Comparison of ENCODE assay signal across 15 mouse cellular contexts in the genomic region with DNA sequence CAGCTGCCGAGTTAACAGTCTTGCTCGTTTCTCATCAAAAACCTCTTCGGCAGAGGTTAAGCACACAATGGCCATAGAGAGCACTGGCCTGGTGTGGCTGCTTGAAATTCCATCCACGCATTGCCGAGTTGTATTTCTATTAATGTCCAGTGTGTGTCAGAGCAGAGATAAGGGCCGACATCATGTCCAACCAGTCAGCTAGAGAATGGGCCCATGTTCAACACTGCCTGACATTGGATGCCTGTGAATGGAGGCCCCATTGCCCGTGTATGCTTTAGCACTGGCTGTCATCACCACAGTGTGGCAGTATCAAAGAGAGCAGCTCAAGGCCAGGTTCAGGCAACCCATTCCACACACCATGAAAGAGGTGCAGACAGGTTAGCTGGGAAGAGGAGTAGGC. TPM values are rescaled to one million over a fixed set of nuclear protein-coding genes. Genes with fewer than 3 reads are reported as not detected.
DNase-seq lines count a peak whose midpoint lies in the region; ATAC-seq and TF ChIP-seq lines count a peak whose summit lies in the region.
"Had no signal": no experiment of that assay in that cellular context is flagged by ENCODE, and none has a peak within 500 bp of the region (broad histone marks: within the 10 kb centered on the region; RNA-seq: fewer than 3 reads in every experiment).

No protein-coding gene starts in this region.

- H3K4me3 ChIP-seq in forebrain, postnatal 0 days (ENCODE audit: low read depth, low read length), result no peak overlapping the region
- no peak overlapping the region for H3K4me3 ChIP-seq in forebrain, embryonic 11.5 days (ENCODE audit: low read depth, low read length)
- H3K4me3 ChIP-seq in lung, adult 2 months (replicated peaks; ENCODE audit: extremely low read depth, low read depth, low read length), result no peak overlapping the region
- H3K4me3 ChIP-seq: hindbrain, embryonic 13.5 days; megakaryocyte, embryonic 14.5 days; neural tube, embryonic 12.5 days had no signal

- intact Hi-C loops in heart, postnatal 14 days (cut with DNase I), result no loop called here

- TF ChIP-seq CTCF in forebrain, postnatal 0 days (IDR thresholded peaks at IDR 0.05; ENCODE audit: low read depth), result peak; percentile 46; the same call in 1 of the 2 replicates
- TF ChIP-seq CTCF in lung, adult 2 months (IDR thresholded peaks at IDR 0.05; ENCODE audit: insufficient read depth, low read length), result 0 out of 2 replicates have a peak, but pooled peaks have one; percentile 4

- 0 out of 2 replicates have a peak, but pooled peaks cover under 1% of the 10 kb centered on the region for H3K36me3 ChIP-seq in forebrain, postnatal 0 days (ENCODE audit: insufficient read depth)
- H3K36me3 ChIP-seq in forebrain, embryonic 11.5 days (ENCODE audit: control insufficient read depth, insufficient read depth, low read length), result no peaks in the 10 kb centered on the region
- H3K36me3 ChIP-seq: neural tube, embryonic 12.5 days had no signal

- no peaks in the 10 kb centered on the region for H3K4me1 ChIP-seq in forebrain, postnatal 0 days (ENCODE audit: insufficient read depth)
- H3K4me1 ChIP-seq in forebrain, embryonic 11.5 days (replicated peaks; ENCODE audit: control insufficient read depth, insufficient read depth, low read length), result peaks cover 3% of the 10 kb centered on the region; the same call in 1 of the 2 replicates
- 0 out of 2 replicates have a peak, but pooled peaks cover 3% of the 10 kb centered on the region for H3K4me1 ChIP-seq in lung, adult 2 months (ENCODE audit: control insufficient read depth, insufficient read depth, low read length)
- H3K4me1 ChIP-seq: neural tube, embryonic 12.5 days had no signal

- no peak for ATAC-seq in forebrain, postnatal 0 days
- ATAC-seq in forebrain, embryonic 11.5 days (replicated peaks; ENCODE audit: low FRiP score), result no peak

- WGBS in forebrain, postnatal 0 days, result 40% methylated on average over 7 of the region's 7 CpGs
- 58% methylated on average over 7 of the region's 7 CpGs for WGBS in forebrain, embryonic 11.5 days
- WGBS in lung, adult 2 months, result 46% methylated on average over 7 of the region's 7 CpGs

- H3K4me2 ChIP-seq in forebrain, postnatal 0 days (ENCODE audit: low read depth), result no peak overlapping the region
- H3K4me2 ChIP-seq in forebrain, embryonic 11.5 days (ENCODE audit: low read depth, low read length, severe bottlenecking), result no peak overlapping the region
- H3K4me2 ChIP-seq: hindbrain, embryonic 13.5 days; neural tube, embryonic 12.5 days had no signal

- H3K27ac ChIP-seq in forebrain, postnatal 0 days (ENCODE audit: low read depth, low read length), result no peak overlapping the region
- H3K27ac ChIP-seq in forebrain, embryonic 11.5 days (ENCODE audit: low read depth, low read length), result no peak overlapping the region
- H3K27ac ChIP-seq: hindbrain, embryonic 13.5 days; neural tube, embryonic 12.5 days had no signal

- no peak for TF ChIP-seq POLR2A in lung, adult 2 months (IDR thresholded peaks at IDR 0.05; ENCODE audit: borderline replicate concordance, extremely low read depth, low read depth, low read length)

- H3K27me3 ChIP-seq in forebrain, postnatal 0 days (ENCODE audit: insufficient read depth, low read length), result no peaks in the 10 kb centered on the region
- H3K27me3 ChIP-seq in forebrain, embryonic 11.5 days (ENCODE audit: control insufficient read depth, insufficient read depth, low read length), result no peaks in the 10 kb centered on the region
- H3K27me3 ChIP-seq: neural tube, embryonic 12.5 days had no signal

- H3K9ac ChIP-seq in forebrain, postnatal 0 days, result no peak overlapping the region
- no peak overlapping the region for H3K9ac ChIP-seq in forebrain, embryonic 11.5 days (ENCODE audit: low read length)
- H3K9ac ChIP-seq: hindbrain, embryonic 13.5 days; neural tube, embryonic 12.5 days had no signal

- no peak for DNase-seq in forebrain, postnatal 0 days
- no peak for DNase-seq in forebrain, embryonic 11.5 days (ENCODE audit: low spot score)
- no peak for DNase-seq in lung, adult 2 months
- no peak for DNase-seq in lung, postnatal 25 days (ENCODE audit: low spot score)
- peak; percentile 13 to 43 for DNase-seq in heart, postnatal 14 days
- no peak for DNase-seq in adrenal gland, adult 18-20 months (ENCODE audit: low spot score in 2 of 2)
- no peak for DNase-seq in cerebellum, postnatal 14 days
- DNase-seq in spleen, adult 18-20 months, result no peak
- DNase-seq: adrenal gland, postnatal 25 days; cerebellum, adult 11 months; kidney, postnatal 14 days; right cerebral cortex, adult 18-20 months had no signal

- H3K9me3 ChIP-seq in forebrain, postnatal 0 days (ENCODE audit: low read length), result no peaks in the 10 kb centered on the region
- H3K9me3 ChIP-seq in forebrain, embryonic 11.5 days (ENCODE audit: control insufficient read depth, low read length), result no peaks in the 10 kb centered on the region
- H3K9me3 ChIP-seq: hindbrain, embryonic 13.5 days; megakaryocyte, embryonic 14.5 days; neural tube, embryonic 12.5 days had no signal

RNA-seq across cellular contexts. Expression of a gene that starts 38.9 kb away (rescaled TPM):
- 159 and 199 TPM in 2 replicates for total RNA-seq in forebrain, postnatal 0 days (2014; rRNA removed)
- 210 and 211 TPM in 2 replicates for polyA plus RNA-seq in forebrain, postnatal 0 days (2015; fragmentation: Nextera tagmentation; extraction: Ambion mirVana)
- polyA plus RNA-seq in forebrain, embryonic 11.5 days (2014; fragmentation: Nextera tagmentation; extraction: Ambion mirVana), result 93.7 and 98.9 TPM in 2 replicates
- 55.4 and 60.1 TPM in 2 replicates for polyA plus RNA-seq in lung, adult 2 months (2012; rRNA removed)
- total RNA-seq in heart, postnatal 14 days (2021), result 10 to 100 TPM; 10.2 to 11.1 TPM
- total RNA-seq in adrenal gland, adult 18-20 months (2021), result 10 to 100 TPM; 30.3 to 51.6 TPM

Comparison
In these comparisons a context has a peak if more than half of its experiments do, and no peak if none do; other contexts are left out.
1. DNase-seq: peak in heart, postnatal 14 days (2 of 2); none in forebrain, postnatal 0 days (single experiment), forebrain, embryonic 11.5 days (single experiment), lung, adult 2 months (single experiment), lung, postnatal 25 days (single experiment), adrenal gland, adult 18-20 months (0 of 2), cerebellum, postnatal 14 days (0 of 2) and spleen, adult 18-20 months (0 of 2).